Mouse (Mus musculus): Measurements from ENCODE around the gene Prkar1a. TPM values are rescaled to one million over a fixed set of nuclear protein-coding genes. Genes with fewer than 3 reads are reported as not detected.
"Not testable (repeated sequence)": the region's sequence is repeated elsewhere in the genome, so short reads cannot be mapped to it uniquely, and the experiment has no call there.

Gene Prkar1a
- total RNA-seq, 2 experiments from 2014 or later: 563 to 569 TPM

DNA sequence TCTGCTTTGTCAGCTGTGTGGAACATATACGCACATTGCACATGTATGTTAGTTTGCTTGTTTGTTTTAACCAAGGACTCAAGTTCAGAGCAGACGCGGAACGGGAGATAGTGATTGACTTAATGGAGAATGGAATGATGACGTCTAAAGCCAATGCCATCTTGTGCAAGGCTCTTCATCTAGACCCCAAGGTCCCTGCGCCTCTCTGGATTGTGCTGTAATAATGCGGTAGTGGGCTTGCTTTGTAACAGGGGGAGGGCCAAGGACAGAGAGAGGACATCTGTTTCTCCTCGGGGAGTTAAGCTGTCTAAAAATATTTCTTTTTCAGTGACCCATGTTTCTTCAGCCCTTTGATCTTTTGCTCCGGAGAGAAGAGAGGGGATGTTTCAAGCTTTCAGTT lies 14.3 kb upstream of the Prkar1a start:
- intact Hi-C loops (cut with DNase I): no loop called here
- no peak for DNase-seq (ENCODE audit: low spot score in 2 of 2)

DNA sequence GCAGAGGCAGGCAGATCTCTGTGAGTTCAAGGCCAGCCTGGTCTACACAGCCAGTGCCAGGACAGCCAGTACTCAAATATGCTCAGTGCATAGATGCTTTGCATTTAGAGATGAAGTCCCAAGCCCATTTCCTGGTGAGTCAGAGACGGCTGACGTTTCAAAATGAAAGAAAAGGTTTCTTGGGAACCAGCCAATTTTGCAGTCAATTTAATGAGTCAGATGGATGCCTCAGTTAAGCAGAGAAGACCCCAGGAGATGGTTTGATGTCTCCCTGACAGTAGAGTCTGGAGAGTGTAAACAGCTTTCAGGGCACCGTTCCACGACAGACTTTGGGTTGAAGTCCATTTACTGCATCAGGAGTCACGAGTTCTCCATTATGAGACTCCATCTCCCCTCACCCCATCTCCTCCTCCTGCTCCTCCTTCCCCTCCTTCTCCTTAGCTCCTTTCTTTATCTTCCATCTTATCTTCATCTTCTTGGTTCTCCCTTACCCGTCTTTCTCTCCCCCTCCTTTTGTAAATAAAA lies 13.3 kb upstream of the Prkar1a start:
- no peak for DNase-seq (ENCODE audit: low spot score in 2 of 2)
- intact Hi-C loops (cut with DNase I): no loop called here

DNA sequence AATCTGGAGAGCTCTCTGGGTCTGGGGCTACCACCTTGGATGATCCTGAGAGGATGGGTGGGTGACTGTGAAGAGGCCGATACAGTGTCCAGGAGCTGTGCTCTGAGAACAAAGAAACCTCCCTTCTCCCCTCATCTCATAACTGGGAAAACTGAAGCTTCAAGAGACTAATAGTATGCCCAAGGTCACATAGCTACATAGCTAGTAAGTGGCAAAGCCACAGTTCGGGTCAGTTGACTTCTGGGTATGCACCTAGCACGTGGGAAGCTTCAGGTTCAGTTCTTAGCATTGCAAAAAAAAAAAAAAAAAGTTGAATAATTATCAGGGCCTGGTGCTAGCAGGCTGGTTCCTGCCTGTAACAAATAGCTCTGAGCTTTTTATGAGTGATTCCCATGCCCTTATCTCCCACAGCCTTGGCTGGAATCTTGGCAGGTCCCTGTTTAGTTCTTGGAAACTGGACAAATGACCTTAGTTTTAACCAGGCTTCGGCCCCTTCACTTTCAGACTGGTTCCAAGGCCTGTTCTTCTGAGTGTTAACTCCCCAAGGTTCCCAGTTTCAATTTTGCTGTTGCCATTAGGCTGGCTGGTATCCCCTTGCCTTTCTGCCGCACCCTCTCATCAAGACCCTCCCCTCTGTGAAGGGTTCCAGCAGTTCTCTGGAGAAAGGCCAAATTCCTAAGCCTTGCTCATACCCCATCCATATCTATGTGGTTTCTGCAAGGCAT lies 7.5 kb upstream of the Prkar1a start:
- intact Hi-C loops (cut with DNase I): no loop called here
- DNase-seq (ENCODE audit: low spot score in 2 of 2): no peak

DNA sequence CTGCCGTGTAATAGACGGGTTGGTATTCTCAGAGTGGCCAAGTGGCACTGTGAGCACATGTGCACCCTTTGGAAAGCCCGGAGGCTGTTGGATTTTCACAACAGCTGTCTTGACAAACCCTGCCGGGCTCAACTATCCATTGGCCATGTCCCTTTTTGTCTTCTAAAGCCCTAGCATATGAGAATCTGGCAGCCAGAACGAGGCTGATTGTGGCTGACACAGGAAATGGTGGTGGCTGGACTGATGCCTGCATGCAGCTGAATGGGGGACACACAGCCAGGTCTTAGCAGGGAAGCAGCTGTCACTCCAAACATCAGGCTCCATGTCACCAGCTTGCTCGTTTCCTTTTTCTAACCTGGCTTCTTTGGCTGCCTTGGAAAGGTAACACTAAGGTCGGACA lies 695 bp upstream of the Prkar1a start:
- no peak for DNase-seq (ENCODE audit: low spot score in 2 of 2)
- intact Hi-C loops (cut with DNase I): no loop called here

DNA sequence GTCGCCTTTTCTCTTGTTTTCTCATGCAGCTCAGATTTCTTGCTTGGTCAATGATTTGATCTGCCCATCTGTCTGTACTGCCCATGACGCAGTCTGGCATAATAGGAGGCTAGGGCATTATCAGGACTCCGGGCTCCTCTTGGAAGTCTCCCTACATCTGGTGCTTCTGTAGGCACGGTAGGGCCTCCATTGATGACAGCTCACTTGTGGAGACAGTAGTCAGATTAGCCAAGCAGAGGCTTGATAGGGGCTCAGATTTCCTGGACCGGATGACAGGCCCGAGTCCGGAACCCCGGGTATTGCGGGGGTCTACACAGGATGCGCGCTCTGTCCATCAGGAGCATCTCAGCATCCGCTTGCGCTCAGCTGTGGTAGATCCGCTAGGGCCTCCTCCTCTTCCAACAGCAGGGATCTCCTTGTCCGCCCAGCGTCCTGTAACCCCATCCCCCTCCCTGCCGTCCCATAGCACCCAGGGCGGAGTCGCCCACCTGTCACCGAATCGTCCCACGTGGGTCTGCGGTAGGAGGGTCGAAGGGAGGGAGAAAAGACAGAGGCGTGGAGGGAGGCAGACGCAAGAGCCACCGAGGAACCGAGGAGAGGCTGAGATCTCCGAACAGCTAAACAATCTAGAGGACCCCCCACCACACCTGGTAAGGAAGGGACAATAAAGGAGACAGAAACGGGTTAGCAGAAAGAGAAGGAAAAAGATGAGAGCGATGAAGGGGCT lies 933 bp downstream of the Prkar1a start:
- intact Hi-C loops (cut with DNase I): loop anchor here (5.0 to 10.0 kb wide), 2 partner anchors 38 to 625 kb away; partner anchors contain the start of gene Wipi1

DNA sequence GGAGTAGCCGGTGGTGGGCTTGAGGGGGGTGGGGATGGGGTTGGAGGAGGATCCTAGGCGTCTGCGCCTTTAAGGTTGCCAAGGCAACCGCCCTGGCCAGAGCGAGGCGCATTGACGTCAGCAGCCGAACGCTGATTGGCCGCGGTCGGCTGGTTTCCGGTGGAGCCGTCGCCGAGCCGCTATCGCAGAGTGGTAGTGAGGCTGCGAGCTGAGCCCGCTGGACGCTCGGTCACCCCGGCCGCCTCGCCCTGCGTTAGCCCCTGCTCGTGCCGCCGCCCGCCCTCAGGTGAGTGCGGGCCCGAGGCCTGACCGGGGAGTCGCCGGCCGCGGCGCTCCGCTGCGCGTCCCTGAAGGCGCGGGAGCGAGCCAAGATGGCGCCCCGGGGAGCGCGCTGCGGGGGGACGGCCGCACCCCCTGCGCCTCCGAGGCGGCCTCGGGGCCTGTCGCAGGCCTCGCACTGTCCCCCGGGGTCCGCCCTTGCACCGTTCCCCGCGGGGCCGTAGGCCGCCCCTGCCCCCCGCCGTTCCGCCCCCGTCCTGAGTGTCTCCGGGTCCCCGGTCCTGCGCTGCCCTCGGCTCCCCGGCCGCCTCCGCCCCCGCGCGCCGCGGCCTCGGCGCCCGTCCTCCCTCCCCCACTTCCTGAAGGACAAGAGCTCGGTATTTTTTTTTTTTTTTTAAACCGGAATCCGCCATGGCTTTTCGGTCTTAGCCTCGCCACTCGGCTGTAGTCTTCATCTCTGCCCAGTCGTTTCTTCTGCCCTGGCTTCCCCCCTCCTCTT lies 1.8 kb downstream of the Prkar1a start:
- intact Hi-C loops (cut with DNase I): loop anchor here (5.0 to 10.0 kb wide), 2 partner anchors 39 to 624 kb away; partner anchors contain the start of gene Wipi1

More for the DNA sequence above, 933 bp downstream of the Prkar1a start:
- DNase-seq (ENCODE audit: low spot score in 2 of 2): peak; percentile 86 to 87

DNA sequence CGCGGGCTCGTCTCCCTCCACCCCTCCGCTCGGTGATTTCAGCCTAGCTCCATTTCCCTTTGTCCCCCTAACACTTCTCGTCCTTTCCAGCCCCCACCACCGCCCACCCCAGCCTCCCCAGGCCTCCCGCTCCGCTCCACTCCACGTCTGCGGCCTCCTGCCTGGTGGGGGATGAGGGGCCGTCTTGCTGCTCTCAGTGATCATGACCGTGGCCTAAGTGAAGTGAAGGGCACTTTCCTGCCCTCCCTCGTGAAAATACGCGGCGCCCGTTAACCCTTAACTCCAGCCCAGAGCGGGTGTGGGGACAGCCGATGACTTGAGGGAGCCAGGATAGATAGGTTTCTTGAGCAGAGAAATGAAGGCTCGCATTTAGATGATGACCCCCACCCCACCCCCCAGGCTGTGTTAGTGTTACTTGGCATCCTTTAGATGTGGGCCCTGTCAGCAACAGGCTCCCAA lies 2.4 kb downstream of the Prkar1a start:
- DNase-seq (ENCODE audit: low spot score in 2 of 2): no peak
- intact Hi-C loops (cut with DNase I): loop anchor here (5.0 to 10.0 kb wide), 2 partner anchors 39 to 623 kb away; partner anchors contain the start of gene Wipi1

More for the DNA sequence above, 1.8 kb downstream of the Prkar1a start:
- DNase-seq (ENCODE audit: low spot score in 2 of 2): peak; percentile 94 to 95

DNA sequence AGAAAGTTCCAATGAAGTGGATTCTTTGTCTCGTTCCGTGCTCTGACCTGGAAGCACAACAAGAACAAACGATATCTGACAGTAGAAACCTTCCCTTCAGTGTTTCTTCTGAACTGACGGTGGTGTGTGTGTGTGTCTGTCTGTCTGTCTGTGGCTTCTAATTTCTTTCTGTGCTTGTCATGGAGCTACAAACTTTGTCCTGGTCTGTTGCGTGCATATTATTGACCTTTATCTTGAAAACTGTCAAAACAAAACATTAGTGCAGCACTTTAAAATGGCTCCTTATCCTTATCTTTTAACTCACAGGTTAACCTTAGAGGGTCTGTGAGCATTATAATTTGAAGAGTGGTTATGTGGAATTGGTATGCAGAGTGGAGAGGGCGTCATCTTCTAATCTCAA lies 3.3 kb downstream of the Prkar1a start:
- intact Hi-C loops (cut with DNase I): loop anchor here (5.0 to 10.0 kb wide), 2 partner anchors 40 to 622 kb away; partner anchors contain the start of gene Wipi1
- no peak for DNase-seq (ENCODE audit: low spot score in 2 of 2)

DNA sequence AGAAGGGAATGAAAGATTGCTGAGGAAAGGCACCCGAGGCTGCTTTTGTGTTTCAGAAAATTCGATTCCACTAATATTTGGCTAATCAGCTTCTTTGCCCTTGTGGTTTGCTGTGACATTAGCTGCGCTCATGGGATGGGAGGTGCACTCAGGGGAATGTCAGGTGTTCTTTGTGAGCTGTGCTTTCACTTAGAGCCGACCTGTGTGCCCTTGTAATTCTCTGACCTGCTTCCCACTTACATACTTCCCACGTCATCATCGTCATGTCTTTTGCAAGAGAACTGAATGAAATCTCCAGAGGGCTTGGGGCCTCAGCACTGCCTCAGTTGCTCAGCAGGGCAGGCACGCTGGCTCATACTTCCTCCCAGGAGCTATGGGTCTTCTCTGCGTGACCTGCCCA lies 4.0 kb downstream of the Prkar1a start:
- no peak for DNase-seq (ENCODE audit: low spot score in 2 of 2)
- intact Hi-C loops (cut with DNase I): loop anchor here (5.0 to 10.0 kb wide), 2 partner anchors 41 to 622 kb away; partner anchors contain the start of gene Wipi1

DNA sequence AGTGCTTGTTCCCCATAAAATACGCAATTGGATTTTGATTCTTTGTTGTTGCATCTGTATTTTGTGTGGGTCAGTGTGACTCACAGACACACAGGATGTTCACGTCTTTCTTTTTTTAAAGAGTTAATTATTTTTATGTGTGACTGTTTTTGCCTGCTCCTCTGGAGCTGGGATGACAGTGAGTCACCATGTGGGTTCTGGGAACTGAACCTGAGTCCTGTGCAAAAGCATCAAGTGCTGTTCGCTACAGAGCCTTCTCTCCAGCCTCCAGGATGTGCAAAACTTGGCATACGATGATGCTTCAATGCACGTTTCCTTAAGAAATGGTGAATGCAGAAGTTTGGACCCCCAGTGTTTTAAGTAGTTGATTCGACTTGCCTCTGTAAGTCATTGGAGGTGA lies 5.4 kb downstream of the Prkar1a start:
- intact Hi-C loops (cut with DNase I): loop anchor here (5.0 to 10.0 kb wide), 2 partner anchors 42 to 620 kb away; partner anchors contain the start of gene Wipi1
- no peak for DNase-seq (ENCODE audit: low spot score in 2 of 2)

DNA sequence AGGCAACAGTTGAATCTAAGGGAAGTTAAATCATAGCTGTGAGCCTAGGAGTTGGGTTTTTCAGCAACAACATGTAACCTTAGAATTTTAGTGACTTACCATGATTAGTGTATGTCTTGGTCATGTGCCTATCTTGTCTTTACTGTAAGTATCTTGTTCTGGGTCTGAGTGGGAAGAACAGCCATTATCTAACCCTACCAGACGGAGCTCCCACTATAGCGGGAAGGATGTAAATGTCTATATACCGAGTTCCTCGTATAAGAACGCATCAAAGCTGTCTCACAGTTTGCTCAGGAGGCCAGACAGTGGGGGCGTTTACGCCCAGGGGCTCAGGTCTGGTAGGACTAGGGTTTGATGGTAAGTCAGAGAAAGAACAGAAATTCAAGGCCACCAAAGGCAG lies 7.0 kb downstream of the Prkar1a start:
- DNase-seq (ENCODE audit: low spot score in 2 of 2): no peak
- intact Hi-C loops (cut with DNase I): loop anchor here (10.0 kb wide), 1 partner anchor 619 kb away; no protein-coding TSS in a partner anchor

DNA sequence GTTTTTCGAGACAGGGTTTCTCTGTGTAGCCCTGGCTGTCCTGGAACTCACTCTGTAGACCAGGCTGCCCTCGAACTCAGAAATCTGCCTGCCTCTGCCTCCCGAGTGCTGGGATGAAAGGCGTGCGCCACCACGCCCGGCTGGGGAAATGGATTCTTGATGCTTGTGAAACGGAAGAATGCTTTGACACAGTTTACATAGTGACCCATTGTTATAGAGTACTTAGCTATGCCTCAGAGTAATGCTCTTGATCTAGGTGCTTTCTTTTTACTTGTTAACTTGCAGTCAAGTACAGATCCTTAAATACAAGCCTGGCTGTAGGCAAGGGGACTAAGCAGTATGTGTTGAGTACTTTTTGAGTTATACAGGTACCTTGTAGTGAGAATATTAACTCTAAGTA lies 11.3 kb downstream of the Prkar1a start:
- intact Hi-C loops (cut with DNase I); DNase-seq (ENCODE audit: low spot score in 2 of 2): not testable (repeated sequence)

DNA sequence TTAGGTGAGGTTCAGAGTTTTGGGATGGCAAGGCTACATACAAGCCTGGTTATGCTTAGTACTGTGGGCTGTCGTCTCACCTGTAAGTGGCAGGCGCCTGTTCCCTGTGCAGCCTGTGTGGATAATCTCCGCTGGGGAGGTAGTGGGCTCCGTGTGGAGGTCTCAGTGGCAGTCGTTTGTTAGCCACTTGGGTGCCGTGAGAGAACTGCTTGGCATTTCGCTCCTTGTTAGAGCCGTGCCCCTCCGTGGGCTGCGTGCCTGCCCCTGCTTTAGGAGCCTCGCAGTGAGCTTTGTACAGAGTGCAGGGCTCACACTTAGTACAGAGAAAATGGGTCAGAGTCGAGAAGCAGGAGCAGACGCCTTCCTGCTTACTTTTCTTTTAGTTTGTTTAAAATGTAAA lies 15.1 kb downstream of the Prkar1a start:
- no peak for DNase-seq (ENCODE audit: low spot score in 2 of 2)
- intact Hi-C loops (cut with DNase I): no loop called here

DNA sequence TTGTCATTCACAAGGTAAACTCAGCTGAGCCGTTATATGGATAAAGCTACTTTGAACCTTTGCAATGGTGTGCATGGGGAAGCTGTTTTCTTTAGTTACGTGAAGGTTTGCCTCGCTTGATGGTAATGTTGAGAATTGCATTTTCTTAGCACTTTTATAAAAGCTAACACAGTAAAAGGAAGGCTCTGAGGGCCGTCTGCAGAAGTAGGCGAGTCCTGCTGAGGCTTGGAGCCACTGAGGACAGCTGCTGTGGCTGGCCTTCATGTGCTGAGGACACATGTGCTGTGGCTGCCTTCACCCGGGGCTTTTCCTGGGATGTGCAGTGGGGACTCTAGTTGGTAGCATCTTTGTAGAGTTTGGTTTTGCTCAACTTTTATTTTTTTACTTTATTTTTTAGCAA lies 16.2 kb downstream of the Prkar1a start:
- intact Hi-C loops (cut with DNase I): no loop called here

DNA sequence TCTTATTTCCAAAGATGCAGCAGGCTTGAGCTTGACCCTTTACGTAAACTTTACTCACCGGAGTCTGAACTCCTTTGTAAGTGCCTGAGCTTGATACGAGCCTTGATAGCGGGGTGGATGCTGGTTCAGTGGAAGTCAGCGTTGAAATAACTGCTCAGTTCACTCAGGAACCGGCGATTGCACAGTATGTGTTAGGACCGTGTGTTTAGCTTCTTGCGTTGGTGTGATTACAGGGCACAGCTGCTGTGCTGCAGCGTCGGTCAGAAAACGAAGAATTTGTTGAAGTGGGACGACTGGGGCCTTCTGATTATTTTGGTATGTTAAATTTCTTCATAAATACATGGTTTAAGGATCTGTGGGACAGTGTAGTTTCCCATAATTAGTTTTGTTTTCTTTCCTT lies 17.2 kb downstream of the Prkar1a start:
- DNase-seq (ENCODE audit: low spot score in 2 of 2): no peak
- intact Hi-C loops (cut with DNase I): no loop called here

More for the DNA sequence above, 16.2 kb downstream of the Prkar1a start:
- no peak for DNase-seq (ENCODE audit: low spot score in 2 of 2)

DNA sequence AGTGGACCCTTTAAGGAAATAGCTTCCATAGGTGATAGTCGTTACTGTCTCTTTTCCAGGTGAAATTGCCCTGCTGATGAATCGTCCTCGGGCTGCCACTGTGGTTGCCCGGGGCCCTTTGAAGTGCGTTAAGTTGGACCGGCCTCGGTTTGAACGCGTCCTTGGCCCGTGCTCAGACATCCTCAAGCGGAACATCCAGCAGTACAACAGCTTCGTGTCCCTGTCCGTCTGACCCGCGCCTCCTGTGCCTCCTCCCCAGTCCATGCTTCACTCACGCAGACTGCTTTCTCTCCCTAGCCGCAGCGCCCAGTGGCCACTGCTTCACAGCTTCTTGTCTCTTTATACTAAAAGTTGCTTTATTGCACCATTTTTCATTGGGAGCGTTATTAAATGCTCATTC lies 18.2 kb downstream of the Prkar1a start:
- intact Hi-C loops (cut with DNase I): no loop called here

DNA sequence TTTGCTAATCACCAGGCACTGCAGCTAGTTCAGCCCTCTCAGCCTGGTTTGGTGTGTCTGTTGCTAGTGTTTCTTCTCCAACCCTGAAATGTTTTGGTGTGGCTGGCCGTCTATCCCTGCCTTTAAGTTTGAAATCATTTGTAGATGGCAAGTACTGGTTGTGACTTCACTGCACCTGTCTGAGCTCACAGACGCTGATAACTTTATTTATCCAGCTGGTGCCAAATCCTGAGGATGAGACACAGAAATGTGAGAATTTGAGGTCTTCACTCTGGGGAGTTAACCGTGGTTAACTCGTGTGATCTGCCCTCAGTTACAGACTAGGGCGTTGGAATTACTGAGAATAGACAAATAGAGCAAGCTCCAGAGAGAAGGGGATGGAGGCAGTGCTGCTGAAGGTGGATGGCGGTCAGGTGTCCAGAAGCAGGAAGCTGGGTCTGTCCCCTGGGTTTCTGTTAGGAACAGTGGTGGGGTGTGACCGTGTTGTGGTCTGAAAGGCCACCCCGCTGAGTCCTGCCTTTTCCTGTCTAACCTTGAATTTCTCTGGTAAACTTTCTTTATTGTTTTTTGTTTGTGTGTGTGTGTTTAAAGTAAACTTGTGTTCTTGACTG lies 19.0 kb downstream of the Prkar1a start:
- DNase-seq (ENCODE audit: low spot score in 2 of 2): no peak
- intact Hi-C loops (cut with DNase I): no loop called here

More for the DNA sequence above, 18.2 kb downstream of the Prkar1a start:
- no peak for DNase-seq (ENCODE audit: low spot score in 2 of 2)

DNA sequence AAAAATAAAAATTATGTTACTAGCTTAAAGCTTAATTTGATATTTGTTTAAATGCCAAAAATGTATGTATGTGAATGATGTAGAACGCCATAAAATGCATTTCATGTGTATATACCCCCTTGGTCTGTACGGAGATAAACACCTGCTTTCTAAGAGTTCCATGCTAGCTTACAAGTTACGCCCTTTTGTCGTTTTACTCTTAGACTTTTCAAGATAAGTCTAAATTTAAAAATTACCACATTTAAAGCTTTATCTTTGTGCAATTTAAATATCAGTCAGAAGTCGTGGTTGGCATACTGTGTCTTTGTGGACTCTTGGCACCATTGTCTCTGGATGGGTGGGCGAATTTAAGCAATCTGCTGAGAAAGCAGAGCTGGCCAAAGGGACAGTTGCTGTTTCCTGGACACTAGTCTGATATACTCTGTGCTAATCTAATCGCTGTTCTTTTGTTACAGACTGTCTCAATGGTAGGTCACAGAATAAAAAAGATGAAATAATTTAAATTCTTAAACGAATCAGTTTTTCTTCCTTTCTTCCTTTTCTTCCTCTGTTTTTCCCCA lies 20.0 kb downstream of the Prkar1a start:
- intact Hi-C loops (cut with DNase I): no loop called here
- DNase-seq (ENCODE audit: low spot score in 2 of 2): no peak
